Mouse (Mus musculus): ENCODE measurements at regions not wholly inside any gene's neighbourhood (a gene's known extent, or its start where the extent isn't known, plus 50 kb on each side); places are given as distances from the start of the nearest gene placed in this dataset.

- TF ChIP-seq CTCF (IDR thresholded peaks at IDR 0.05; ENCODE audit: control insufficient read depth, insufficient read depth, insufficient replicate concordance, low read depth, low read length) (no peak), POLR2A (IDR thresholded peaks at IDR 0.05; ENCODE audit: control insufficient read depth, low read depth, low read length) (no peak)
Observed at GRCm38 (mm10) chr12:46566324-46566723, 252.4 kb downstream of the Nova1 start.

Measured in testis, adult 2 months (tissue).